Mouse (Mus musculus) hindbrain, embryonic 14.5 days (tissue): ENCODE results near the gene Echdc2. TPM values are rescaled to one million over a fixed set of nuclear protein-coding genes. Genes with fewer than 3 reads are reported as not detected.

Experiments
- ATAC-seq: fragments of 200-750 bp; cut with Nextera tagmentation; 2 replicates; pipeline ENCODE4 v1.8.0; 2017; ENCODE audit warnings: moderate number of reproducible peaks, mild to moderate bottlenecking, moderate TSS enrichment, moderate library complexity; ENCODE audit not compliant: low FRiP score
- DNase-seq: peaks from one replicate; pipeline ENCODE4 v3.0.0-alpha.2; 2015; ENCODE audit warnings: low spot score
- H3K27ac ChIP-seq: fragments of 300-500 bp; sonication (generic); 2 replicates; pipeline ENCODE4 v1.5.1; 2014; ENCODE audit warnings: mild to moderate bottlenecking, moderate library complexity
- H3K27me3 ChIP-seq: fragments of 300-500 bp; sonication (generic); 2 replicates; pipeline ENCODE4 v1.6.1; 2014; ENCODE audit warnings: mild to moderate bottlenecking, low read length, mixed read lengths; ENCODE audit not compliant: control insufficient read depth, insufficient read depth
- H3K36me3 ChIP-seq: fragments of 300-500 bp; sonication (generic); replicated peaks from 2 replicates; pipeline ENCODE4 v1.6.1; 2014; ENCODE audit not compliant: control insufficient read depth, insufficient read depth
- H3K4me1 ChIP-seq: fragments of 300-500 bp; sonication (generic); replicated peaks from 2 replicates; pipeline ENCODE4 v1.6.1; 2014; ENCODE audit warnings: antibody characterized with exemption, low read length, mixed read lengths; ENCODE audit not compliant: control insufficient read depth, insufficient read depth
- H3K4me2 ChIP-seq: fragments of 300-500 bp; sonication (generic); replicated peaks from 2 replicates; pipeline ENCODE4 v1.6.1; 2014; ENCODE audit warnings: mild to moderate bottlenecking, moderate library complexity
- H3K4me3 ChIP-seq: fragments of 300-500 bp; sonication (generic); replicated peaks from 2 replicates; pipeline ENCODE4 v1.5.1; 2014; ENCODE audit warnings: mild to moderate bottlenecking, low read length
- H3K9ac ChIP-seq: fragments of 300-500 bp; sonication (generic); 2 replicates; pipeline ENCODE4 v1.6.1; 2014
- H3K9me3 ChIP-seq: fragments of 300-500 bp; sonication (generic); 2 replicates; pipeline ENCODE4 v1.6.1; 2016; ENCODE audit warnings: low read length; ENCODE audit not compliant: control insufficient read depth
- WGBS: fragments of 180-500 bp; shearing (Covaris S2); extraction: QIAGEN DNeasy Blood & Tissue Kit; methylation state at CpG from one replicate; pipeline ENCODE4 v1.1.7; 2014; 5-methylcytosine and 5-hydroxymethylcytosine counted together
- polyA plus RNA-seq: library from polyadenylated mRNA; unstranded; fragments of >200 nt; fragmentation: Nextera tagmentation; extraction: Ambion mirVana; gene quantifications from 2 replicates; pipeline ENCODE4 v1.2.1, GENCODE M21; 2014

Echdc2 gene
- polyA plus RNA-seq, 1 experiment from 2014 or later, result 11.1 TPM

DNA sequence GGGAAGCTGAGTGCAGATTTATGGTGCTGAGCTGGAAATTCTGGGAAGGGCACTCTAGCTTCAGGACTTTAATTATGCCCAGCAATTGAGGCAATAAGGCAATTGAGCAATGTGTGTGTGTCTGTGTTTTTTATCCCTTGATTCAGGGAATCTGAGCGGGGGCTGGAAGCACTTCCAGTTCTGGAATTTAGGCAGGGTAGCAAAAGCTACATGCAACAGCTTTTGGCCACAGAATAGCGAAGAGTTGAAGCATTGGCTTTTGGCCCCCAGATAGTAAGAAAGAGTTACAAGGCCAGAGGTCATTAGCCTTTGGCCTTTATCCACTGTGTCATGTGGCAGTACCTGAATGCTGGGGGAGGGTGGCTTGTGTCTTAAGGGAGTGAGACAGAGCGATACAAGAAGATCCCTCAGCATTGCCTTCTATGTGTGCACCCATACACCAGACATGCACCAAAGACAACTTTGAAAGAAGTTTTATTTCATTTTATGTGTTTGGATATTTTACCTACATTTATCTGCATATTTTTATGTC, 60.2 kb downstream of the Echdc2 start:
- no peaks in the 10 kb centered on the region for H3K4me1 ChIP-seq
- DNase-seq, result no peak
- 34% methylated on average over 3 of the region's 3 CpGs for WGBS
- peaks cover 6% of the 10 kb centered on the region; the same call in 1 of the 2 replicates for H3K27me3 ChIP-seq
- ATAC-seq, result no peak
- no peaks in the 10 kb centered on the region for H3K9me3 ChIP-seq
- no peak overlapping the region for H3K4me2 ChIP-seq
- H3K9ac ChIP-seq, result no peak overlapping the region
- peaks cover 10% of the 10 kb centered on the region; the same call in 1 of the 2 replicates for H3K36me3 ChIP-seq
- H3K4me3 ChIP-seq, result no peak overlapping the region
- no peak overlapping the region for H3K27ac ChIP-seq

Other genes with a start within 250 kb of the Echdc2 start
- gene Cpt2, start 241.8 kb upstream of the Echdc2 start, polyA plus RNA-seq, result 18.4 and 19.4 TPM in 2 replicates
- 0.08 TPM in 1 of 2 replicates, not detected in the other for gene Slc1a7, start 197.1 kb upstream of the Echdc2 start, polyA plus RNA-seq
- 0.29 and 0.68 TPM in 2 replicates for gene Podn, start 69.0 kb upstream of the Echdc2 start, polyA plus RNA-seq
- 218 and 225 TPM in 2 replicates for gene Scp2, start 20.4 kb upstream of the Echdc2 start, polyA plus RNA-seq
- gene Zyg11a, start 52.6 kb downstream of the Echdc2 start, polyA plus RNA-seq, result not detected in 2 replicates
- gene Zyg11b, start 135.7 kb downstream of the Echdc2 start, polyA plus RNA-seq, result 45.3 and 46.0 TPM in 2 replicates
- gene Coa7, start 162.7 kb downstream of the Echdc2 start, polyA plus RNA-seq, result 43.8 and 47.9 TPM in 2 replicates
- gene Shisal2a, start 217.9 kb downstream of the Echdc2 start, polyA plus RNA-seq, result 5.5 and 7.6 TPM in 2 replicates
- 32.6 and 34.9 TPM in 2 replicates for gene Gpx7, start 241.5 kb downstream of the Echdc2 start, polyA plus RNA-seq